Mouse (Mus musculus) CD8-positive naive resting alpha-beta T cell, adult 2 months (primary cell): ENCODE measurements around the gene Elf5.

Experiments used
- DNase-seq, 2 experiments: peaks; one replicate each; pipeline ENCODE4 v3.0.0; 2022; ENCODE audit warnings: low read depth in 2 of 2, low spot score in 2 of 2

Gene Elf5

GRCm38 (mm10) chr2:103473362-103473761 is 61.9 kb downstream of the Elf5 start:
- no peak for DNase-seq

DNA sequence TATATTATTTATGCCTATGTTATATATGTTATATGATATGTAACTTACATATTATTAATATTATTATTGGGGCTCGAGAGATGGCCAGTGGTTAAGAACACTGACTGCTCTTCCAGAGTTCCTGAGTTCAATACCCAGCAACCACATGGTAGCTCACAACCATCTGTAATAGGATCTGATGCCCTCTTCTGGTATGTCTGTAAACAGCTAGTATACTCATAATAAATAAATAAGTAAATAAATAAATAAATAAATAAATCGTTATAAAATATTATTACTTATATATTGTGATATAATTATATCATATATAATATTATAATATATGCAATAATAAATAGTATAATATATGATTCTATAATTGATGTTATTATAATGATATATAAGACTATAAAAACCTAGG is 64.7 kb downstream of the Elf5 start:
- no peak for DNase-seq

GRCm38 (mm10) chr2:103476657-103477056 is 65.2 kb downstream of the Elf5 start:
- no peak for DNase-seq

DNA sequence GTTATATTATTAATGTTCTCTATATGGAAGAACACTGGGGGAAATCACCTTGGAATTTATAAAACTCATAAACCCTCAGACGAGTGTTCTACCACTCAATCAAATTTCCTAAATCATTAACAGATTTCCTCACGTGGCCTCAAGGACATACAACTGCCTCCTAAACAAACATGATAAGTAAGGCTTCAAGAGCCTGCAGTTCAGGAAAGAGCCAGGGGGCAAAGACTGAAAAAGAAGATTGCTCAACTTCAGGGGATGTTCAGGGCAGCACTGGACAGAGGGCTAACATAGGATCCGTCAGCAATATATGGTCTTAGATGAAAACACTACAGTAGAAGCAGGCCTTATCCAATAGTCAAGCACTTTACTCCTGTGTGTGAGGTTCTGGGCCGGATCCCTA is 66.0 kb downstream of the Elf5 start:
- DNase-seq = no peak

DNA sequence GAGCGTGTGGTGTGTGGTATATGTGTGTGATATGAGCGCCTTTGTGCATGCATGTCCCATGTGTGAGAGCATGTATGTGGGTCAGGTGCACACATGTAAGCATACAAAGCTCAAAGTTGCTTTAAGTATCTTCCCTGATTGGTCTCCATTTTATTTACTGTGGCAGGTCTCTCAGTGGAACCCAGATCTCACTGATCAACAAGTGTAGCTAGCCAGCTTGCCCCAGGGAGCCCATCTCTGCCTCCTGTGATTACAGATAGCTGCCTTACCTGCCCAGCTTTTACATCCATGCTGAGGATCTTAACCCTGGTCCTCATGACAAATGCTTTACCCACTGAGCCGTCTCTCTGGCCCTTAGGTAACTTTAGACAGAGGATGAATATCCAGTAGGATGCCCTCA is 66.8 kb downstream of the Elf5 start:
- no peak for DNase-seq

DNA sequence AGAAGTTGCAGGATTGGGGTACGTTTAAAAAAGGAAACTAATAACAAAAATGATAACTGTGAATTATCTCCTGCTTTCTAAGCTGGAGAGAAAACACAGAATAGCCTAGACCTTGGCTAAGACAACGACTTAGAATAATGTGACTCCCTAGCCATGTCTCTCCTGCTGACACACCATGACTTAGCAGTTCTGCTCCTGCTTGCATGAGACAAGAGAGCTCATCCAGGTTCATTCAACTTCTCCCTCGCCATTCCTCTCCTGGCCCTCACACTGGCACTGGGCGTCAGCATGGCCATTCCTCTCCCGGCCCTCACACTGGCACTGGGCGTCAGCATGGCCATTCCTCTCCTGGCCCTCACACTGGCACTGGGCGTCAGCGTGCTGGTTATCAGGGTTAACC is 68.8 kb downstream of the Elf5 start:
- no peak for DNase-seq

DNA sequence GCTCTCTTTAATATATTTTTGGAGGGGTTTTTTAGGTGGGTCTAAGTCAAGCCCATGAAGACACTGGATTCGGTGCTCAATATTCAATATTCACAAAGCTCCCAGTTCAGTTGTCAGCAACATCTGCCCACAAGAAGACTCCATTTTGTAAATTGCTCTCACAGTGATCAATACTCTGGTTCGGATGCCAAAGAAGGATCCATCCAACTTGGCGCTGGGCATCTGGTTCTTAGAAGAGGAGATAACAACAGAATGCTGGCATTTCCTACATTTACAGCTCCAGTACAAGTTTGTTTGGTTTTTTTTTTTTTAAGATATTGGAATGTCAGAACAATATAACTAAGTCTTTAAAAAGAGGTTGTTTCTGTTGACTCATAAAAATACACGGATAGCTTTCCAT is 69.4 kb downstream of the Elf5 start:
- DNase-seq = no peak

GRCm38 (mm10) chr2:103481314-103482231 is 70.1 kb downstream of the Elf5 start:
- no peak for DNase-seq

GRCm38 (mm10) chr2:103483289-103483985 is 71.9 kb downstream of the Elf5 start:
- DNase-seq = no peak

GRCm38 (mm10) chr2:103483986-103484520 is 72.6 kb downstream of the Elf5 start:
- DNase-seq = no peak

- peak; percentile 85 to 92 for DNase-seq
These were observed 73.3 kb downstream of the Elf5 start, which contains the start of gene Cat for GRCm38 (mm10) chr2:103484617-103485401. TSS of gene Cat (minus strand) at chr2:103485160.

- no peak for DNase-seq
These were observed 81.0 kb downstream of the Elf5 start for GRCm38 (mm10) chr2:103492526-103492925.

- DNase-seq = no peak
These were observed 82.3 kb downstream of the Elf5 start for GRCm38 (mm10) chr2:103493827-103494226.

DNA sequence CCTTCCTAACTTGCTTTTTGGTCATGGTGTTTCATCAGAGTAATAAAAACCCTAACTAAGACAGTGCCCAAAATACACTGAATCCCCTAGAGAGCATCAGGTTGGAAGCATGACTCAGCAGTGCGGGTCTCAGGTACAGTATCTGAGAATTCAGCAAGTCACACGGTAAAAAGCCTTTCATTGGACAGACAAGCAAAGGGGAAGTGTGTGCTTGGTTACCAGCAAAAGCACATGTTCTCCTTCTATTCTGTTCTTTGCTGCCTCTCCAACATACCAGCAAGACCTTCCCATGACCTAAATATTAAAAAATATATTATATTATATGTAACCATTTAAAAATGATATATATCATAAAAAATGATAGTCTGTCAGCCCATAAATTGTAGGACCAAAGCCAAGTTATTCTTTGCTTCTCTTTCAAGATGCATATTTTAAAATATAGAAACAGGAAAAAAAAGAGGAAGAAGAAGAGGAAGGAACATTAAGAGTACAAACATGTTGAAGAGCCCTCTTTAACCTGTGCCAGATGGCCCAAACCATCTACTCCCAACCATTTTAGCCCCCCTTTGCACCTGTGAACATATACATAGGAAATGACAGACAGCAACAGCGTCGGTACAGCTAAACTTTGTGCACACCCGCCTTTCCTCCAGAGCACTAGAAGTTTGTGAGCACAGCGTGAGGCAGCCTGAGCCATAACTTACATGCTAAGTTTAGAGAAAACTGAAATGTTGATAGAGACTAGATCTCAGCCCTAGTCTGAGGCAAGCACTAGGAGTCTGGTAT is 84.3 kb downstream of the Elf5 start:
- DNase-seq = no peak
